Mouse (Mus musculus): ENCODE data around the gene Slc7a1.

Slc7a1 gene

GRCm38 (mm10) chr5:148393316-148393715 is 6.4 kb downstream of the Slc7a1 start:
- intact Hi-C loops (cut with DNase I), result no loop called here

DNA sequence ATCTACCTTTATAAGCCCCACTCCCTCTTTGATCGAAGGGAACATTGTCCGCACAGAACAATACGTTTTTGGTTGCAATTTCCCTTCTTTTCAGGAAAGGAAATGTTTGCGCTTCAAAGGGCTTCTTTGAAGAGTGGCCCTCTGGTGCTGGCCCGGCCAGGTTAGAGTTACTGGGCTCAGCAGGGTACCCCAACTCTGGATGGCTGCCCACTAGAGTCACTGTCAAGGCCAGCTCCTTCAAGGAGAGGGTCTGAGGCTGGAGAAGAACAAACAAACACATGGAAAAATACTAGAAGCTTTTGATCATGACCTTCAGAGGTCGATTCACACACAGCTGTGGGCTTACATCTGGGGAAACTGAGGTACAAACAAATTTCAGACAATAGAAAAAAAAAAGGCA is 6.9 kb downstream of the Slc7a1 start:
- intact Hi-C loops (cut with DNase I), result no loop called here

DNA sequence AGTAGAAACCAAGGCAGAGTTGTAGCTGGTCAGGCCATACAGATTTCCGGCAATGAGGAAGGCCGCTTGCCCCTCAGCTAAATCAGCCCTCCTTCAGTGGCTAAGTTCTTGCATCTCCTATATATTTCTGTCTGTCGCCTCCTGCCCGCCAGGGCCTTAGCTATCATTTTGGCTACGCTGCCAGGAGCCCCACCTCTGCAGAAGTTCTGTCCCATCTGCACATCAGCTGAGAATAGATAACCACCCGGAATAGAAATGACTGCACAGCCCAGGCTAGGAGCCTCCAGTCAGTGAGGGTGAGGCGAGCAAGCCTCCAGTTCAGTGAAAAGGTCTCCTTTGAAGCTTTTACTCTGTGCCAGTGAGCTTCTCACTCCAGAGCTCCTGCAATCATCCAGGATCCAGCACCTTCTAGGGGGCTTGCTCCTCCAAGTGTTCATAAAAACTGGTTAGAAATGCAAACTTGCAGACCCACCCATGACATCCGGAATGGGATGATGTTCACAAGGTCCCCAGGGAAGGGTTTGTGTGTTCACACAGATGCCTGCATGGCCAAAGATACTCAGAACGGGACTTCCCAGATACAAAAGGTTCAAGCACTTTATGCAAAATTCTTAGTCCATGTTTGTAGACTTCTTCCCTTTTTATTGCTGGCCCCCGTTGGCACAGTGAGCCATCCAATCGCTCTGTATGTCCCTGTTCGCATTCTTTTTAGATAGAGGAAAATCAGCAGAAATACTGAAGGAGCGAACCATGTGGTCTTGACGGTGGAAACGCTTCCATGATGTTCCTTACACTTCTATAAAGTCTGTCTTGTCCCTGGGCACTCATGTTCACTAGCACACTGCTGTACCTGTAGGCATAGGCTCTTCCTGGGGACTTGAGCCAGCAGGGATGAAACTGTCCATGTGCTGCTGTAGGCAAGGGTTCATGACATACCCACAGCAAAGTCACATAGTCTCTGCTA is 10.4 kb downstream of the Slc7a1 start:
- intact Hi-C loops (cut with DNase I), result no loop called here

GRCm38 (mm10) chr5:148388251-148389006 is 11.3 kb downstream of the Slc7a1 start:
- intact Hi-C loops (cut with DNase I), result no loop called here

GRCm38 (mm10) chr5:148387820-148388219 is 11.9 kb downstream of the Slc7a1 start:
- intact Hi-C loops (cut with DNase I), result no loop called here

GRCm38 (mm10) chr5:148386471-148386870 is 13.2 kb downstream of the Slc7a1 start:
- intact Hi-C loops (cut with DNase I), result no loop called here

- intact Hi-C loops (cut with DNase I), result loop anchor here (5.0 kb wide), 1 partner anchor 42 kb away; no protein-coding TSS in a partner anchor
Observed at GRCm38 (mm10) chr5:148384501-148385055, 15.1 kb downstream of the Slc7a1 start.

DNA sequence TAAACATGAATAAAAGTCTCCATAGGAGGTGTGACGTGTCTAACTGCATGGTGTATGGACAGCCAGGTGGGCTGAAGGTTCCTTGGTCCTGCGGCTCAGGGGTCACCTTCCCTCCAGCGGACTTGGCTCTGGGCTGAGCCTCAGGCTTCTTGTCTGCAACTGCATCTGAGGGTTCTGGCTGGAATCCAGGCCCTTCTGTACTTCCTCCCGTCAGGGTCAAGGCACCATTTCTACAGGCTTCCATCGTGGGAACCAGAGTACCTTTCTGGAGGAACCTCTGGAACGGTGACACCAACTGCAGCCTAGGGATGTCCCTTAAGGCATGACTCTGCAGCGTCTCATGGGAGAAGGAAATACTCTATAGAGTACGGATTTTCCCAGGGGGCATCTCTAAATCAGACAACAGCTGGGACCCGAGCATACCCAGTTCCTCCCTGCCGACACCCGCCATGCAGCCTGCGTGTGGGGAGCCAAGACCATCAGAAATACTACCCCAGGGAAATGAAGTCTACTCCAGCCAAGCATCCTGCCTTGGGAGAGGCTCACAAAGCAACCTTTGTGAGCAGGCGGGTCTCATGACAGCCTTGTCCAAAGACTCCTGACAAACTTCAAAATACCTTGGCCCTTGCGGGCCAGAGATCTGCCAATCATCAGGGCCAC is 15.7 kb downstream of the Slc7a1 start:
- intact Hi-C loops (cut with DNase I), result loop anchor here (5.0 kb wide), 1 partner anchor 42 kb away; no protein-coding TSS in a partner anchor

GRCm38 (mm10) chr5:148381083-148381482 is 18.6 kb downstream of the Slc7a1 start:
- intact Hi-C loops (cut with DNase I), result loop anchor here (5.0 kb wide), 1 partner anchor 39 kb away; no protein-coding TSS in a partner anchor

- intact Hi-C loops (cut with DNase I), result loop anchor here (5.0 kb wide), 1 partner anchor 38 kb away; no protein-coding TSS in a partner anchor
Observed at GRCm38 (mm10) chr5:148380246-148380504, 19.5 kb downstream of the Slc7a1 start.

DNA sequence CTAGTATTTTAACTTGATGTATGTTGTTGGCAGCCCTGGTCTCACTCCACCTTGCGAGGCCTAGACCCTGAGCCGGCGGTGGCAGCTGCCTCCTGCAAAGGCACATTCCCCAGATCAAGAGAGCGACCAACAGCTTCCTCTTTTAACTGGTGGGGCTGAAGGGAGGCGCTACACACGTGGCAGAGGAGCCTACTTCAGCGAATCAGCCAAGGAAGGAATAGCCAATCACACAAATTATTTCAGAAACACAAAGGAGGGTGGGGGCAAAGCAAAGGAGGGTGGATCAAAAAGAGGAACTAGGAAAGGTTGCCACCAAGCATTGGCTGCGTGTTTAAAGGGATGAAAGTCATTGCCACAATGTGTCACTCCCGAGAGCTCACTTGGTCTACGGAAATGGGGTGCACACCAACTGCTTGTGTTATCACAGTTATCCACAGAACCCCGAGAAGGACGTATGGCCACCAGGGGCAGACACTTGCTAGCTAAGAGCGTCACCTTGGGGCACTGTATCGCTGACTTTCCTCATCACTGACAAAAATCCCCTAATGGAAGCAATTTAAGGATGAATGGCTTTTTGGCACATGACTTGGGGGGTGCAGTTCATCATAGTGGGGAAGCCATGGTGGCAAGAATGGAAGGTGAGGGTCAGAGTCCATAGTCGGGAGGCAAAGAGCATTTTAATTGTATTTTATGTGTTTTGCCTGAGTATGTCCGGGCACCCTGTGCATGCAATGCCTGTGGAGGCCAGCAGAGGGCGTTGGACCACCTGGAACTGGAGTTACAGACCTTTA is 20.1 kb downstream of the Slc7a1 start:
- intact Hi-C loops (cut with DNase I), result loop anchor here (5.0 kb wide), 1 partner anchor 37 kb away; no protein-coding TSS in a partner anchor

- intact Hi-C loops (cut with DNase I), result no loop called here
Observed at GRCm38 (mm10) chr5:148378707-148379106, 21.0 kb downstream of the Slc7a1 start.

DNA sequence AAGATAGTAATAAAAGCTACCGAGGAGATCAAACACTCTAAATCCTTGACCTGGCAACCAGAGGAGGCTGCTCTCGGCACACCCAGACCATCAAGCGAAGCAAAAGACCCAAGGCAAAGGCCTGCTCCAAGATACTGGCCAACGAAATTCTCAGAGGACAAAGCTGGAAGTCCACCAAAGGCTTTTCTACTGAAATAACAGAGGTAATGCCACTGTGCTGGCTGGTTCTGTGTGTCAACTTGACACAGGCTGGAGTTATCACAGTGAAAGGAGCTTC is 21.5 kb downstream of the Slc7a1 start:
- intact Hi-C loops (cut with DNase I), result no loop called here

DNA sequence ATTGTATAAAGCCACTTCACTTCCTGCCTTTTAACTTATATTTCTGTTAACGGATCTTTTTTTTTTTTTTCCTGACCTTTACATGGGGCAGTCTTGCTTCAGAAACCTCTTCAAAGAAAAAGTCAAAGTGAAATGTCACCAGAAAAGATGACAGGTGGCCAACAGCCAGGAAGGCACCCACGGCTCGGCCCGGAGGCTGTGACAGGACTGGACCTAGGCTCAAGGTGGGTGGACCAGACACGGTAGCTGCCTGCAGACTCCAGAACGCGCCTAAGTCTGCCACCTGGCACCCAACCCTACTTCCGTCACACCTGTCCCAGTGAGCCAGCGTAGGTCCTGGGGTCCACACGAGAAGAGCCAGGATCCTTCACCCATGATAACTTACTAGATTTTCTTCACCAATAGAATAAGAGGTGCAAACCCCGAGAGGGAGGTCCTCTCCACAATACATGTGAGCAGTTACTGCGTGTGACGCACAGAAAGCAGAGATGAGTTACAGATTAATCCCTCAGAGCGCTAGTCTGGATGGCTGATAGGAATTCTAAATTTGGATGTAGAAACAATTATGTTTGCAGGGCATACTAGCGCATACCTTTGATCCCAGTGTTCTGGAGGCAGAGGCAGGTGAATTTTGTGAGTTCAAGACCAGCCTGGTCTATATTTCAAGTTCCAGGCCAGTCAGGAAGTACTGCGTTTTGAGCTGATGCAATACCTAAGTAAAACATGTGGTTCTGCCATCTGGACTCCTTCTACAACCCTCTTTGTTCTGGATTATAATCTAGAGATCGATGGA is 22.1 kb downstream of the Slc7a1 start:
- intact Hi-C loops (cut with DNase I), result no loop called here

GRCm38 (mm10) chr5:148376358-148376757 is 23.3 kb downstream of the Slc7a1 start:
- intact Hi-C loops (cut with DNase I), result no loop called here

DNA sequence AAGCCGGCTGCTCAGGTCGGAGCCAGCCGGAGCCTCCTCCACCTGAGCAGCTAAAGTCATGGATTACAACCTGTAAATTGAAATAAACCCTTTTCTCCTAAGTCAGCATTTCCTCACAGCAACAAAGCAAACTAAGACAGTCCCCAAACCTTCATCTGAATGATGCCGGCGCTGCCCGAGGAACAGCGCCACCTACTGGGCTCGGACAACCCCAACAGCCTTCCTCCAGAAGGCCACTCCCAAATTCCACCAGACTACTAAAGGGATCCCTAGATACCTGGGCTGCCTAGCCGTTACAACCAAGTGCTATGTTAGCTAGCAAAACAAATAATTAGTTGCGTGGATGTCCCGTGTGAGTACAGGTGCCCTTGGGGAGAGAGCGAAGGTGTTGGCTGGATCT is 24.2 kb downstream of the Slc7a1 start:
- intact Hi-C loops (cut with DNase I), result no loop called here

DNA sequence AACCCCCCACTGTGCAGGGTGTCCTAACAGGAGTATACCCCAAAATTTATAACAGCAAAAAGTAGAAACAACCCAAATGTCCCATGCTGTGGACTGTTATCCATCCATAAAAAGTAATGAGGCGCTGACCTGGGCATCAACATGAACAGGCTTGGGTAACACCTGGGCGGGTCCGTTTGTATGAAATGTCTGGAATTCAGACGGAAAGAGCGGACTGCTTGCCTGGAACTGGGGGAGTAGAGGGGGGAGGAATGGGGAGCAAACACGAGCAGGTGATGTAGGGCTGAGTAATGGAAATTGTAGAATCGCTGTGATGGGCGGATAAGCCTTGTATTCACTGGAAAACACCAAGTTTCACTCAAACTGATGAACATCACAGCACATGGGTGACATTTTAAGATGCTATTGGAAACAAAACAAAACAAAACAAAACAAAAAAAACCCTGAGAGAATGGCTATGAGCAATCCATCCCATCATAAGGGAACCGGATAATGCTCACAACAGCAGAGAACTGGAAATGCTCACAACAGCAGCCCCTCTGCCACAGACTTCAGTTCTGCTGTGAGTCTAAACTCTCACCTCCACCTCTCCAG is 26.5 kb downstream of the Slc7a1 start:
- intact Hi-C loops (cut with DNase I), result no loop called here

GRCm38 (mm10) chr5:148372005-148372917 is 27.4 kb downstream of the Slc7a1 start:
- intact Hi-C loops (cut with DNase I), result no loop called here

Measured in adrenal gland (tissue).